10 mouse cellular contexts compared by ENCODE assay signal in genomic region chr7:16172141-16172581, GRCm38 (mm10). TPM values are rescaled to one million over a fixed set of nuclear protein-coding genes. Genes with fewer than 3 reads are reported as not detected.
DNase-seq lines count a peak whose midpoint lies in the region; ATAC-seq lines count a peak whose summit lies in the region.
"Had no signal": no experiment of that assay in that cellular context is flagged by ENCODE, and none has a peak within 500 bp of the region (broad histone marks: within the 10 kb centered on the region; RNA-seq: fewer than 3 reads in every experiment).

No protein-coding gene starts in this region.

- ATAC-seq in forebrain, embryonic 13.5 days, result no peak
- no peak; the same call in 1 of the 2 replicates for ATAC-seq in midbrain, embryonic 12.5 days (ENCODE audit: low FRiP score, low read depth)

- H3K4me2 ChIP-seq in forebrain, embryonic 13.5 days, result no peak overlapping the region
- no peak overlapping the region for H3K4me2 ChIP-seq in midbrain, embryonic 12.5 days (replicated peaks)
- H3K4me2 ChIP-seq: limb, embryonic 13.5 days had no signal

- H3K4me1 ChIP-seq in forebrain, embryonic 13.5 days, result peaks cover 41% of the 10 kb centered on the region
- peaks cover 39% of the 10 kb centered on the region for H3K4me1 ChIP-seq in midbrain, embryonic 12.5 days

- no peak overlapping the region for H3K4me3 ChIP-seq in forebrain, embryonic 13.5 days
- no peak overlapping the region for H3K4me3 ChIP-seq in midbrain, embryonic 12.5 days
- H3K4me3 ChIP-seq: limb, embryonic 13.5 days had no signal

- DNase-seq in brain, adult 2 months (ENCODE audit: low read depth, low spot score), result peak; percentile 80
- DNase-seq in cerebellum, adult 9-11 months, result peak; percentile 78
- no peak for DNase-seq in spleen, postnatal 4 days (ENCODE audit: low spot score in 2 of 2)
- DNase-seq in urinary bladder, postnatal 10 days (ENCODE audit: low spot score), result no peak
- DNase-seq in layer of hippocampus, adult 8-10 months (ENCODE audit: low spot score in 2 of 2), result no peak
- DNase-seq in ovary, postnatal 36 days (ENCODE audit: low spot score), result no peak
- DNase-seq: kidney, postnatal 25 days had no signal

- H3K27ac ChIP-seq in forebrain, embryonic 13.5 days, result no peak overlapping the region
- H3K27ac ChIP-seq in midbrain, embryonic 12.5 days (replicated peaks), result peak overlapping the region; percentile 73
- H3K27ac ChIP-seq: limb, embryonic 13.5 days had no signal

- peak overlapping the region; percentile 37 for H3K9ac ChIP-seq in forebrain, embryonic 13.5 days
- H3K9ac ChIP-seq in midbrain, embryonic 12.5 days (replicated peaks), result peak overlapping the region; percentile 50; the same call in 1 of the 2 replicates
- H3K9ac ChIP-seq: limb, embryonic 13.5 days had no signal

- no peaks in the 10 kb centered on the region; the same call in 1 of the 2 replicates for H3K9me3 ChIP-seq in forebrain, embryonic 13.5 days (replicated peaks)
- H3K9me3 ChIP-seq in midbrain, embryonic 12.5 days, result peaks cover 6% of the 10 kb centered on the region; the same call in 1 of the 2 replicates

- no peaks in the 10 kb centered on the region for H3K36me3 ChIP-seq in forebrain, embryonic 13.5 days (ENCODE audit: poor library complexity, severe bottlenecking)
- H3K36me3 ChIP-seq in midbrain, embryonic 12.5 days, result 0 out of 2 replicates have a peak, but pooled peaks cover under 1% of the 10 kb centered on the region
- H3K36me3 ChIP-seq: limb, embryonic 13.5 days had no signal

- H3K27me3 ChIP-seq in forebrain, embryonic 13.5 days, result no peaks in the 10 kb centered on the region
- 0 out of 2 replicates have a peak, but pooled peaks cover 4% of the 10 kb centered on the region for H3K27me3 ChIP-seq in midbrain, embryonic 12.5 days

- WGBS in forebrain, embryonic 13.5 days, result 14% methylated on average over 1 of the region's 1 CpGs
- no CpG with 5 or more reads among the region's 1 CpGs for WGBS in midbrain, embryonic 12.5 days

RNA-seq across cellular contexts. Expression of gene Meis3, which starts 2.7 kb away (rescaled TPM):
- polyA plus RNA-seq in forebrain, embryonic 13.5 days (2015; fragmentation: Nextera tagmentation; extraction: Ambion mirVana), result 96.9 and 104 TPM in 2 replicates
- polyA plus RNA-seq in midbrain, embryonic 12.5 days (2016; fragmentation: Nextera tagmentation; extraction: Ambion mirVana), result 123 and 128 TPM in 2 replicates
- total RNA-seq in layer of hippocampus, adult 8-10 months (2022), result 10 to 100 TPM; 36.4 to 42.8 (median 40.1) TPM

RNA-seq across cellular contexts. Expression of gene Slc8a2, which starts 42.5 kb away (rescaled TPM):
- 0.67 and 0.68 TPM in 2 replicates for polyA plus RNA-seq in forebrain, embryonic 13.5 days (2015; fragmentation: Nextera tagmentation; extraction: Ambion mirVana)
- polyA plus RNA-seq in midbrain, embryonic 12.5 days (2016; fragmentation: Nextera tagmentation; extraction: Ambion mirVana), result 0.48 and 0.55 TPM in 2 replicates
- 100 to 1,000 TPM; 237 to 262 (median 255) TPM for total RNA-seq in layer of hippocampus, adult 8-10 months (2022)

RNA-seq across cellular contexts. Expression of gene Dhx34, which starts 49.7 kb away (rescaled TPM):
- 13.7 and 17.1 TPM in 2 replicates for polyA plus RNA-seq in forebrain, embryonic 13.5 days (2015; fragmentation: Nextera tagmentation; extraction: Ambion mirVana)
- 18.9 and 19.0 TPM in 2 replicates for polyA plus RNA-seq in midbrain, embryonic 12.5 days (2016; fragmentation: Nextera tagmentation; extraction: Ambion mirVana)
- total RNA-seq in layer of hippocampus, adult 8-10 months (2022), result 10 to 100 TPM; 12.4 to 17.6 (median 13.5) TPM

RNA-seq across cellular contexts. Expression of gene Kptn, which starts 52.5 kb away (rescaled TPM):
- polyA plus RNA-seq in forebrain, embryonic 13.5 days (2015; fragmentation: Nextera tagmentation; extraction: Ambion mirVana), result 37.2 and 38.4 TPM in 2 replicates
- polyA plus RNA-seq in midbrain, embryonic 12.5 days (2016; fragmentation: Nextera tagmentation; extraction: Ambion mirVana), result 31.5 and 32.3 TPM in 2 replicates
- total RNA-seq in layer of hippocampus, adult 8-10 months (2022), result 10 to 100 TPM; 35.4 to 47.0 (median 41.5) TPM

Comparison
In these comparisons a context has a peak if more than half of its experiments do, and no peak if none do; other contexts are left out.
1. DNase-seq: peak in brain, adult 2 months (single experiment) and cerebellum, adult 9-11 months (single experiment); none in spleen, postnatal 4 days (0 of 2), urinary bladder, postnatal 10 days (single experiment), layer of hippocampus, adult 8-10 months (0 of 2) and ovary, postnatal 36 days (single experiment).